Mouse (Mus musculus) thymus, postnatal 25 days (tissue): Measurements from ENCODE around the gene Fnip1.
"Not testable (repeated sequence)": the region's sequence is repeated elsewhere in the genome, so short reads cannot be mapped to it uniquely, and the experiment has no call there.

Experiments used
- DNase-seq: peaks from one replicate; pipeline ENCODE4 v3.0.0; 2022

Fnip1 gene

GRCm38 (mm10) chr11:54437823-54438337 is at the start of gene Fnip1:
Gene Fnip1 (plus strand): TSS chr11:54438199.
- DNase-seq = peak; percentile 95

GRCm38 (mm10) chr11:54390386-54390785 is 47.6 kb upstream of the Fnip1 start:
- no peak for DNase-seq

GRCm38 (mm10) chr11:54391326-54391725 is 46.7 kb upstream of the Fnip1 start:
- DNase-seq = no peak

GRCm38 (mm10) chr11:54396686-54397085 is 41.3 kb upstream of the Fnip1 start:
- no peak for DNase-seq

- no peak for DNase-seq
These were observed 39.9 kb upstream of the Fnip1 start for GRCm38 (mm10) chr11:54398058-54398457.

- not testable (repeated sequence) for DNase-seq
These were observed 37.2 kb upstream of the Fnip1 start for GRCm38 (mm10) chr11:54400803-54401202.

GRCm38 (mm10) chr11:54404885-54405284 is 33.1 kb upstream of the Fnip1 start:
- DNase-seq = no peak

GRCm38 (mm10) chr11:54406930-54407546 is 31.0 kb upstream of the Fnip1 start:
- no peak for DNase-seq

- DNase-seq = no peak
These were observed 27.4 kb upstream of the Fnip1 start for GRCm38 (mm10) chr11:54410612-54411011.

- no peak for DNase-seq
These were observed 25.0 kb upstream of the Fnip1 start for GRCm38 (mm10) chr11:54413017-54413416.

GRCm38 (mm10) chr11:54423007-54423406 is 15.0 kb upstream of the Fnip1 start:
- DNase-seq = no peak

- DNase-seq = no peak
These were observed 11.7 kb upstream of the Fnip1 start for GRCm38 (mm10) chr11:54426267-54426666.

GRCm38 (mm10) chr11:54427138-54427537 is 10.9 kb upstream of the Fnip1 start:
- no peak for DNase-seq

- no peak for DNase-seq
These were observed 10.2 kb upstream of the Fnip1 start for GRCm38 (mm10) chr11:54427695-54428352.

- DNase-seq = no peak
These were observed 8.8 kb upstream of the Fnip1 start for GRCm38 (mm10) chr11:54429224-54429623.

GRCm38 (mm10) chr11:54435797-54436196 is 2.2 kb upstream of the Fnip1 start:
- DNase-seq = no peak

- DNase-seq = no peak
These were observed 633 bp upstream of the Fnip1 start for GRCm38 (mm10) chr11:54437310-54437822.

GRCm38 (mm10) chr11:54438366-54438781 is 375 bp downstream of the Fnip1 start:
- no peak for DNase-seq

GRCm38 (mm10) chr11:54438991-54439690 is 1.1 kb downstream of the Fnip1 start:
- DNase-seq = no peak

- DNase-seq = no peak
These were observed 1.7 kb downstream of the Fnip1 start for GRCm38 (mm10) chr11:54439691-54440029.

GRCm38 (mm10) chr11:54450757-54451156 is 12.8 kb downstream of the Fnip1 start:
- DNase-seq = not testable (repeated sequence)

GRCm38 (mm10) chr11:54454516-54454915 is 16.5 kb downstream of the Fnip1 start:
- DNase-seq = no peak

GRCm38 (mm10) chr11:54456875-54457274 is 18.9 kb downstream of the Fnip1 start:
- no peak for DNase-seq

GRCm38 (mm10) chr11:54458168-54458567 is 20.2 kb downstream of the Fnip1 start:
- no peak for DNase-seq
